Mouse (Mus musculus): ENCODE measurements at regions not wholly inside any gene's neighbourhood (a gene's known extent, or its start where the extent isn't known, plus 50 kb on each side); places are given as distances from the start of the nearest gene placed in this dataset.

GRCm38 (mm10) chr13:28531534-28531999, 274.2 kb downstream of the Gm11361 start:
- intact Hi-C loops (cut with DNase I) = no loop called here

GRCm38 (mm10) chr13:28530947-28531346, 273.6 kb downstream of the Gm11361 start:
- intact Hi-C loops (cut with DNase I) = no loop called here

GRCm38 (mm10) chr13:28528898-28529511, 271.7 kb downstream of the Gm11361 start:
- intact Hi-C loops (cut with DNase I) = no loop called here

GRCm38 (mm10) chr13:28526299-28526698, 269.0 kb downstream of the Gm11361 start:
- intact Hi-C loops (cut with DNase I) = no loop called here

GRCm38 (mm10) chr13:28524411-28524810, 267.1 kb downstream of the Gm11361 start:
- intact Hi-C loops (cut with DNase I) = no loop called here

- intact Hi-C loops (cut with DNase I) = no loop called here
Observed at GRCm38 (mm10) chr13:28520127-28520482, 262.8 kb downstream of the Gm11361 start.

GRCm38 (mm10) chr13:28519383-28520126, 262.2 kb downstream of the Gm11361 start:
- intact Hi-C loops (cut with DNase I) = no loop called here

GRCm38 (mm10) chr13:28517161-28517560, 259.8 kb downstream of the Gm11361 start:
- intact Hi-C loops (cut with DNase I) = no loop called here

GRCm38 (mm10) chr13:28516636-28517035, 259.3 kb downstream of the Gm11361 start:
- intact Hi-C loops (cut with DNase I) = no loop called here

- intact Hi-C loops (cut with DNase I) = no loop called here
Observed at GRCm38 (mm10) chr13:28514245-28514644, 256.9 kb downstream of the Gm11361 start.

GRCm38 (mm10) chr13:28513336-28513735, 256.0 kb downstream of the Gm11361 start:
- intact Hi-C loops (cut with DNase I) = no loop called here

- intact Hi-C loops (cut with DNase I) = no loop called here
Observed at GRCm38 (mm10) chr13:28512573-28513334, 255.4 kb downstream of the Gm11361 start.

- intact Hi-C loops (cut with DNase I) = no loop called here
Observed at GRCm38 (mm10) chr13:28508184-28508583, 250.9 kb downstream of the Gm11361 start.

GRCm38 (mm10) chr13:28507783-28508182, 250.5 kb downstream of the Gm11361 start:
- intact Hi-C loops (cut with DNase I) = no loop called here

GRCm38 (mm10) chr13:28504340-28504739, 247.0 kb downstream of the Gm11361 start:
- intact Hi-C loops (cut with DNase I) = no loop called here

GRCm38 (mm10) chr13:28502171-28502570, 244.8 kb downstream of the Gm11361 start:
- intact Hi-C loops (cut with DNase I) = no loop called here

GRCm38 (mm10) chr13:28500697-28501096, 243.4 kb downstream of the Gm11361 start:
- intact Hi-C loops (cut with DNase I) = no loop called here

- intact Hi-C loops (cut with DNase I) = no loop called here
Observed at GRCm38 (mm10) chr13:28497483-28497882, 240.2 kb downstream of the Gm11361 start.

- intact Hi-C loops (cut with DNase I) = no loop called here
Observed at GRCm38 (mm10) chr13:28492015-28492414, 234.7 kb downstream of the Gm11361 start.

- intact Hi-C loops (cut with DNase I) = no loop called here
Observed at GRCm38 (mm10) chr13:28483727-28484126, 226.4 kb downstream of the Gm11361 start.

GRCm38 (mm10) chr13:28481224-28481965, 224.1 kb downstream of the Gm11361 start:
- intact Hi-C loops (cut with DNase I) = no loop called here
